Mouse (Mus musculus) erythroblast, embryonic 14.5 days (primary cell): ENCODE results near the gene Maml3. TPM values are rescaled to one million over a fixed set of nuclear protein-coding genes. Genes with fewer than 3 reads are reported as not detected.

Source experiments
- H3K27me3 ChIP-seq: 2 replicates; pipeline ENCODE4 v1.6.1; 2012; ENCODE audit warnings: inconsistent platforms; ENCODE audit not compliant: control insufficient read depth
- H3K36me3 ChIP-seq: 2 replicates; pipeline ENCODE4 v1.6.1; 2012; ENCODE audit warnings: mild to moderate bottlenecking, inconsistent platforms; ENCODE audit not compliant: control insufficient read depth
- H3K4me1 ChIP-seq: 2 replicates; pipeline ENCODE4 v1.6.1; 2012; ENCODE audit warnings: inconsistent platforms; ENCODE audit not compliant: control insufficient read depth
- H3K4me3 ChIP-seq: replicated peaks from 2 replicates; pipeline ENCODE3; 2012; ENCODE audit warnings: moderate library complexity, mild to moderate bottlenecking, inconsistent platforms
- H3K9me3 ChIP-seq: 2 replicates; pipeline ENCODE4 v1.6.1; 2012; ENCODE audit warnings: low read length, inconsistent platforms, mixed read lengths; ENCODE audit not compliant: control insufficient read depth
- GATA1 ChIP-seq: IDR thresholded peaks from 2 replicates; pipeline ENCODE4 v1.6.1; 2012; ENCODE audit warnings: low read length, inconsistent platforms, mixed read lengths
- TAL1 ChIP-seq: IDR thresholded peaks from 3 replicates; pipeline ENCODE4 v1.6.1; 2012; ENCODE audit warnings: low read length, inconsistent platforms, mixed read lengths
- polyA plus RNA-seq: library from polyadenylated mRNA; stranded (reverse); fragments of >175 nt; gene quantifications from 2 replicates; pipeline ENCODE4 v1.2.3, GENCODE M21; 2012

Gene Maml3
- polyA plus RNA-seq, 1 experiment, result 0.04 TPM

- TF ChIP-seq TAL1 (no peak), GATA1 (no peak)
- Histone ChIP-seq H3K36me3 (no peaks in the 10 kb centered on the region), H3K4me1 (peaks cover 25% of the 10 kb centered on the region), H3K9me3 (no peaks in the 10 kb centered on the region), H3K27me3 (no peaks in the 10 kb centered on the region), H3K4me3 (no peak overlapping the region)
Measured at GRCm38 (mm10) chr3:51816517-51817285, 288.2 kb downstream of the Maml3 start.

GRCm38 (mm10) chr3:51814073-51814472, 290.8 kb downstream of the Maml3 start:
- no peak overlapping the region for H3K4me3 ChIP-seq
- H3K36me3 ChIP-seq, result no peaks in the 10 kb centered on the region
- H3K9me3 ChIP-seq, result no peaks in the 10 kb centered on the region
- no peaks in the 10 kb centered on the region for H3K27me3 ChIP-seq
- TF ChIP-seq GATA1, result no peak
- TF ChIP-seq TAL1, result no peak
- H3K4me1 ChIP-seq, result peaks cover 25% of the 10 kb centered on the region

- Histone ChIP-seq H3K36me3 (no peaks in the 10 kb centered on the region), H3K27me3 (no peaks in the 10 kb centered on the region), H3K9me3 (no peaks in the 10 kb centered on the region), H3K4me3 (no peak overlapping the region), H3K4me1 (peaks cover 25% of the 10 kb centered on the region)
- TF ChIP-seq GATA1, result no peak
- TF ChIP-seq TAL1, result no peak
Measured at GRCm38 (mm10) chr3:51813186-51813585, 291.7 kb downstream of the Maml3 start.

DNA sequence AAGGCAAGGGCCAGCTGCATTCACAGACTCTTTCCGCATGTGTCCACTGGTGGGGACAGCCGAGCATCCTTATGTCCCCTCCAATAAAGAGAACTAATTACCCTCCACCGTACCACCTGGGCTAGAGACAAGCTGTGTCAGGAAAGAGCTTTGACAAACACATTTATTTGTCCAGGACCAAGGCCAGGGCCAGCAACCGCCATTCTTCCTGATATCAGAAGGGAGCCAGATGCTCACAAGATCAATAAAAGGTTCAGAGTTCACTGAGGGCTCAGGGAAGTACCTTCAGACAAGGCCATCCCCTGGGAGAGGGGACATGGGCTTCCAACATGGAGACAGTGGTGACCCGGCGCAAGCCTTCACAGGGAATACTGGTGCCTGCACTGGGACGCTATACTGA, 294.1 kb downstream of the Maml3 start:
- no peak overlapping the region for H3K4me3 ChIP-seq
- peaks cover 25% of the 10 kb centered on the region for H3K4me1 ChIP-seq
- TF ChIP-seq GATA1 (no peak), TAL1 (no peak)
- no peaks in the 10 kb centered on the region for H3K36me3 ChIP-seq
- no peaks in the 10 kb centered on the region for H3K27me3 ChIP-seq
- H3K9me3 ChIP-seq, result no peaks in the 10 kb centered on the region

GRCm38 (mm10) chr3:51809822-51810221, 295.1 kb downstream of the Maml3 start:
- TF ChIP-seq TAL1 (no peak), GATA1 (no peak)
- H3K36me3 ChIP-seq, result no peaks in the 10 kb centered on the region
- no peaks in the 10 kb centered on the region for H3K27me3 ChIP-seq
- no peak overlapping the region for H3K4me3 ChIP-seq
- no peaks in the 10 kb centered on the region for H3K9me3 ChIP-seq
- peaks cover 21% of the 10 kb centered on the region for H3K4me1 ChIP-seq

DNA sequence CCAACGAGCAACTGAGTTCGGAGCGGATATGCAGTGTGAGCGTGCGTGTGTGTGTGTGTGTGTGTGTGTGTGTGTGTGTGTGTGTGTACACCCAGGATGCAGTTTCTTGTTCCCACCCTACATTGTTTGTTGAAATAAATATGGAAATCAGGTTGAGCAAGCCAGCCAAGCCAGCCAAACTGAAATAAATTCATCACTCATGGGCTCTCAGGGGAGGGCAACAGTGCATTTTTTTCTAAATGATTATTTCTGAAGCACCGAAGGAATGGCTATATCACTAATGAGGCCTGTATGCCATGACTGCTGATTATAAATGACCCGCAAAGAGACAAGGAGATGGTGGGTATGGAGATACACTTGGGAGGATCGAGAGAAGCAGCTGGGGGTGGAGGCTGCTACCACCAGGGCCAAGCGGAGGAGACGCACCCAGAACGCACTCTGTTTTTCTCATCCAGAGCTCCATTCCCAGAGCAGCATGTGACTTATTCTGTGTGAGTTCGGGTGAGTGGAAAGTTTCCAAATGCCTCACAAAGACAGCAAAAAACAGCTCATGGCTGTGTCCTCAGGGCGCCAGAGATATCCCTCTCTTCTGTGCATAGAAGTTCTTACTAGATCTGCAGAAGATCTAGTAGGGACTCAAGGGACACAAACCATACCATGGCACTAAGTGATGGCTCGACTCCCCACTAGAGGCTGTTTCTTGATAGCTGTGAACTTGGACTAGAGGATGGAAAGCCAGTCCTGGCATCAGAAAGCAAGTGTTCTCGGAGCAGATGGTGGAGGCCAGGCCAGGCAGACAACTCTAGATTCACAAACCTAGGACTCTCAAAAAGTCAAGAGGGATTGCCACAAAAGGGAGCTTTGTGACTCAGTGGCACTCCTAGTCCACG, 296.6 kb downstream of the Maml3 start:
- H3K9me3 ChIP-seq, result no peaks in the 10 kb centered on the region
- H3K4me3 ChIP-seq, result no peak overlapping the region
- no peaks in the 10 kb centered on the region for H3K36me3 ChIP-seq
- no peak for TF ChIP-seq TAL1
- no peak for TF ChIP-seq GATA1
- peaks cover 5% of the 10 kb centered on the region for H3K4me1 ChIP-seq
- H3K27me3 ChIP-seq, result no peaks in the 10 kb centered on the region

DNA sequence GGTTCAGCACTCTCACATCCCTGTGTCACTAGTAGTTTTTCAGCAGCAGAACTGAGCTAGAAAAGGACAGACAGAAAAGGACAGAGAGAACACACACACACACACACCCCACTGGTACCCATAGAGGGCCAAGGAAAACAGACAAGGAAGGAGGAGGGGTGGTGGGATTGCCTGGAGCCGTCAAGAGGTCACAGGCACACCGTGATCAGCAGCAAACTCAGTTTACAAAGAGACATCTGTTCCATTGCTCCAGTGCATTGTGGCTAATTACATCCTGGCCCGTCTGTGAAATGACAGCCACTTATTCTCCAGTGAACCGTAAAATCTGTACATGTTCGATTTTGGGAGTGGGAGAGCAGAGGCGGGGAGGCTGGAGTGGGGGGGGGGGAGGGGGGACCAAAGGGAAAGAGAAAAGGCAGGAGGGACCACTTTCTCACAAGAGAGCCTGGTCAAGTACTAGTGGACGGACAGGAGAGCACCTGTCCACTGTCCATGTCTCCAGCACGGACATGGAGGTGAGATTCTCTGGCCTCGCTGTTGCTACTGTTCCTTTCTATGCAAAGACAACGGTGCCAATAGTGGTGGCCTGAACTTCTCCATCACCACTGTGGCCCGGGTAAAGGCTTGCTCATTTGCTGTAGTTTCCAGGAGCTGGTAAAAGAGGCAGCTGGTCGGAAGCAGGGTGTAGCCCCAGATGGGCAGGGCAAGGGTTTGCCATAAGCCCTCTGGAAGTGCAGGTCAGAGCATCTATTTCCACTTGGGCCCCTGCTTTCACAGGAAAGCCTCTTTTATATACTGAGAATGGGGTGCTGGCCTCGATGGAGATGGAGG, 299.2 kb downstream of the Maml3 start:
- Histone ChIP-seq H3K27me3 (no peaks in the 10 kb centered on the region), H3K4me1 (no peaks in the 10 kb centered on the region), H3K9me3 (no peaks in the 10 kb centered on the region), H3K4me3 (no peak overlapping the region), H3K36me3 (no peaks in the 10 kb centered on the region)
- TF ChIP-seq TAL1, result no peak
- no peak for TF ChIP-seq GATA1

DNA sequence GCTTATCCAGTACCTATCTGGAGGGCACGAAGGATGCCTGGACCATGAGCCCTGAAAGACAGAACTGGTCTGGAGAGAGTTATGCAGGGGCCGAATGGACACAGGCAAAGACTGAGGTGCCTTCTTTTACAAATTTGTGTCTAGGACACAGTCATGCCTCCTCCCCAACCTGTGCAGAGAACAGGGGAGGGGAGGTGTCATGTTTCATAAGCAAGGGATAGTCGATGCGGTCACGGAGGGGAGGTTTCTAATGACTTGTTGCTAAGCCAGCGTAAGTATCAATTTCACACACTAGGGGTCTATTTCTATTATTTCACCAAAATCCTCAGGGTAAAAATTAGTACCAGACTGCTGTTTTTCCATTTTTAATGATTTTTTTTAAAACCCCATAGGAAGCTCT, 301.0 kb downstream of the Maml3 start:
- H3K27me3 ChIP-seq, result no peaks in the 10 kb centered on the region
- no peaks in the 10 kb centered on the region for H3K4me1 ChIP-seq
- TF ChIP-seq GATA1 (no peak), TAL1 (no peak)
- no peaks in the 10 kb centered on the region for H3K36me3 ChIP-seq
- H3K9me3 ChIP-seq, result no peaks in the 10 kb centered on the region
- no peak overlapping the region for H3K4me3 ChIP-seq
